Mouse (Mus musculus): ENCODE measurements at regions not wholly inside any gene's neighbourhood (a gene's known extent, or its start where the extent isn't known, plus 50 kb on each side); places are given as distances from the start of the nearest gene placed in this dataset.
A peak's percentile ranks its signal among the peaks of the same experiment; 100 is the strongest.

DNA sequence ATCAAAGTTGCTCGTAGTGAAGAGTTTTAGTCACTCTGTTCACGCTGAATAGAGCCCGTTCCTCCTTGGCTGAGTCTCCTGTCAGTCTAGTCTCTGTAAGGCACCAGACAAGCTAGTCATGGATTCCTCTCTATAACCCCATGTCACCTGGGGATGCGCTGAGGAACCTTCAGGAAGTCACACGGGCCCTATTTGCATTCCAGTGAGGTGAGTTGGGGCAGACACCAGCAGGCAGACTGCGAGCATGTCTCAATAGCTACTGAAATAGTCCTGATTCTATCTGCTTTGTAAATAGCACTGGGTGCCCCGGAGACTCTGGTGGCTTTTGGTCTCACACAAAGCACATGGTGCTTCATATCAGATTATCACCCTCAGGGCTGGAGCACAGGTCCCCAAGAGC lies 174.6 kb upstream of the Spdye4c start:
- no peak for TF ChIP-seq CTCF (IDR thresholded peaks at IDR 0.05)
- Histone ChIP-seq H3K4me3 (no peak overlapping the region), H3K27ac (no peak overlapping the region)
- DNase-seq: no peak
- intact Hi-C loops (cut with DNase I): loop anchor here (5.0 kb wide), 1 partner anchor 156 kb away; no protein-coding TSS in a partner anchor

DNA sequence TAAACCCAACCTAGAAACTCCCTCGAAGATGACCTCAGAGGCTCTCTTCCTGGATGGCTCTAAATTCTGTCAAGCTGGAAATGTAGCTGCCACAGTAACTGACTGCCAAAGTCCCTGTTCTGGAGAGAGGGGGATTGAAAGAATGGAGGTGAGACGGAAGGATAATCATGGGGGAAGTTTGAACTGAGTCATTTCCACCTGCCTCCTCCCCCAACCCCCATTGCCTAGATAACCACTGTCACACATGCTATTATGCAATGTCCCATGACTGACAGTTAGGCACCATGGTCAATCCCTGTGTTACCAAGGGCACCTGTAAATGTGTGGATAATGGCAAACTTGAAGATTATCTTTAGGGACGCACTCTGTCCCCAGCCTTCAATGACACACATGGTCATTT lies 172.0 kb upstream of the Spdye4c start:
- no peak for DNase-seq
- H3K4me3 ChIP-seq: no peak overlapping the region
- no peak overlapping the region for H3K27ac ChIP-seq
- no peak for TF ChIP-seq CTCF (IDR thresholded peaks at IDR 0.05)
- intact Hi-C loops (cut with DNase I): loop anchor here (5.0 kb wide), 1 partner anchor 153 kb away; no protein-coding TSS in a partner anchor

- intact Hi-C loops (cut with DNase I): no loop called here
- TF ChIP-seq CTCF (IDR thresholded peaks at IDR 0.05): no peak
- no peak for DNase-seq
- Histone ChIP-seq H3K4me3 (peak overlapping the region; percentile 41), H3K27ac (no peak overlapping the region)
Measured at GRCm38 (mm10) chr2:128420406-128420805, 170.6 kb upstream of the Spdye4c start.

- Histone ChIP-seq H3K27ac (no peak overlapping the region), H3K4me3 (no peak overlapping the region)
- intact Hi-C loops (cut with DNase I): no loop called here
- peak; percentile 64 for TF ChIP-seq CTCF (IDR thresholded peaks at IDR 0.05)
- no peak for DNase-seq
Measured at GRCm38 (mm10) chr2:128422677-128423076, 168.3 kb upstream of the Spdye4c start.

DNA sequence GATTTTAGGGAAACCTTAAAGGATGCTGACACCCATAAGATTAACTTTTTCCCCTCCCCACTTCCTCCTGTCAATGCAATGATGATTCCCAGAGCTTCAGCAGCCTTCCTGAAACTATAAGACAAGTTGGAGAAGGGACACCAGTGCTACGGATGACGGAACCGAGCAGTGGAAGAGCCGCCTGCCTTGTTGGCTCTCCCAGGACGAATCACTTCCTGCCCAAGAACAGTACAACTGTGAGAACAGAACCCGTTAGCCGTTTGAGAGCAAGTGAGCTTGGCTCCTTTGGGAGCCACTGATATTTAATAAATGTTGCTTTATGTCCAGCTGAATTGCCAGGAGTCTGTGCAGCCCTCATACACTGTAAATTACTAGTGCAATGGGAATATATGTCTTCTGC lies 166.8 kb upstream of the Spdye4c start:
- intact Hi-C loops (cut with DNase I): no loop called here
- no peak for DNase-seq
- Histone ChIP-seq H3K4me3 (no peak overlapping the region), H3K27ac (no peak overlapping the region)
- TF ChIP-seq CTCF (IDR thresholded peaks at IDR 0.05): no peak

GRCm38 (mm10) chr2:128427181-128427880 lies 163.7 kb upstream of the Spdye4c start:
- H3K27ac ChIP-seq: peak overlapping the region; percentile 84
- TF ChIP-seq CTCF (IDR thresholded peaks at IDR 0.05): no peak
- peak overlapping the region; percentile 71 for H3K4me3 ChIP-seq
- DNase-seq: no peak
- intact Hi-C loops (cut with DNase I): loop anchor here (5.0 kb wide), 1 partner anchor 45 kb away; no protein-coding TSS in a partner anchor

DNA sequence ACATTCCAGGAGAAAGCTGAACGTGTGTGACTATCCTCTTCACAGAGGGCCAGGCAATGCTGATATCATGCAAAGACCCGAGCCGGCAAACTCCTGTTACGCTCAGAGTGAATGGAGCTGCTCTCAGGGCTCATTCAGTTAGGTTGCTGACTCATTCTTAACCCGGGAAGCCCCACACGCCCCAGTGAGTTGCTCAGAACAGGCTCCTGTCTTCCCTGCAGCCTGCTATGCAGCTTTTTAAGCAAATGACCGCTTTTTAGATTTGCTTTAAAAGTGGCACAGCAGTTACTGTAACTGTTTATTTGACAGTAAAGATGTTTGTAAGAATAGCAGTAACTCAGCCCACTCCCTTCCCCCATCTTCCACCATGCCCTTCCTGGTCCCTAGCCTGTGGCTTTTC lies 162.9 kb upstream of the Spdye4c start:
- peak overlapping the region; percentile 71 for H3K4me3 ChIP-seq
- H3K27ac ChIP-seq: peak overlapping the region; percentile 84
- no peak for TF ChIP-seq CTCF (IDR thresholded peaks at IDR 0.05)
- no peak for DNase-seq
- intact Hi-C loops (cut with DNase I): loop anchor here (5.0 kb wide), 1 partner anchor 44 kb away; no protein-coding TSS in a partner anchor

DNA sequence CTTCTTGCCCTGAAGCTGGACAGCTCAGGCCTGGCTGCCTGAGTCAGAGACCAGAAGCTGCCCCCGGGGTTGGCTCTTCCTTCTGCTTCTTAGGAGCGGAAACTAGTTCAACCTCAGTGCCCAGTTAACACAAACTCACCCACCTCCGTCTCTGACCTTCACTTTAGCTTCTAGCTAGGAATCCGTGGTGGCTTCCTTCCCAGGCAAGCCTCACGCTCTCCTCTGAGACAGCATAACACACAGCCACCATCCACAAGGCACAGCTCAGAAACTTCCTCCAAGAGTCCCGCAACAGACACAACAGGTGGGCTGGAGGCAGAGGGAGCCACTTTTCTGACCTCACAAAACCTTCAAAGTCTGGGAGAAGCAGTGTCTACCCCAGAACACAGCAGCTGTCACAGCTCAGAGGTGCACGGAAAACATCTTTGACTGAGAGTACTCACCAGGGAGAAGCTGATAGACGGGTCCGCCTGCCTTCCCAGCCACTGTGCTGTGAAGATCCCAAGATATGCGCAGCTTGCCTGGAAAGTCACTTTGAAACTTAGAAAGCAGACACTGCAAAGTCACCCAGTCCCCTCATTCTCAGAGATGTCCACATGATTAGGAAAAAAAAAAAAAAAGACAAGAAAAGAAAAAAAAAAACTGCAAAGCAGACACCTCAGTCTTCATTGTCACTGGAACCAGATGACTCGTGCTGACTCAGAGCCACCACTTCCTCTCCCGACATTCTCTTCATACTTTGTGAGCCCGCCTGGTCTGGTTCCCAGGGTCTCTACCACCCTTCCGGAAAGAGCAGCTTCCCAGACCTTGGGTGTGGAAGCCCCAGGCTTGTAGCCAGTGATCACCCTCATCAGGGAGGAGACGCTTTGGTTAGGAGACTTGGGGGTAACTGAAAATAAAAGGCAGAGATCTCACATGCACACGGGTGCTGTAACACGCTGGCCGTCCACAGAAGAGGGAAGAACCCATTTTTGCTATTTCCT lies 162.1 kb upstream of the Spdye4c start:
- Histone ChIP-seq H3K4me3 (peak overlapping the region; percentile 71), H3K27ac (peak overlapping the region; percentile 84)
- intact Hi-C loops (cut with DNase I): loop anchor here (5.0 kb wide), 1 partner anchor 43 kb away; no protein-coding TSS in a partner anchor
- TF ChIP-seq CTCF (IDR thresholded peaks at IDR 0.05): no peak
- peak; percentile 82 for DNase-seq

DNA sequence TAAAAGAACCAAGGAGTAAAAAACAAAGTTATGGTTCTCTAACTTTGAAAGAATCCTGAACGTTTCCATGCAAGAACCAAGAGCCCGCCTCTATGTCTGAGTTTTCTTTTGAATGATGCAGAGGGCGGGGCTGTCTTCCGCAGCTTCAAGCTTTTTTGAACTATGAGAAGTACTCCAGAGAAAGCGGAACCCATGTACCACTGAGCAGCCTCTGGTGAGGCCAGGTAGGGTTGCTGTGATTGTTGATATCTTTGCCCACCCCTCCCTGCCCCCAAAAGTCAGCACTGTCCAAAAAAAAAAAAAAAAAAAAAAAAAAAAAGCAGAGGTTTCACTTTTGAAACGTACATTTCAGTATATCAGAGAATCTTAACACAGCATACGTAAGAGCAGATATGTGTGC lies 161.2 kb upstream of the Spdye4c start:
- peak overlapping the region; percentile 71 for H3K4me3 ChIP-seq
- no peak for DNase-seq
- H3K27ac ChIP-seq: peak overlapping the region; percentile 84
- intact Hi-C loops (cut with DNase I): loop anchor here (5.0 kb wide), 1 partner anchor 43 kb away; no protein-coding TSS in a partner anchor
- TF ChIP-seq CTCF (IDR thresholded peaks at IDR 0.05): no peak

GRCm38 (mm10) chr2:128430776-128431291 lies 160.2 kb upstream of the Spdye4c start:
- DNase-seq: no peak
- Histone ChIP-seq H3K27ac (peak overlapping the region; percentile 84), H3K4me3 (no peak overlapping the region)
- intact Hi-C loops (cut with DNase I): no loop called here
- TF ChIP-seq CTCF (IDR thresholded peaks at IDR 0.05): no peak

- H3K27ac ChIP-seq: peak overlapping the region; percentile 29; the same call in 1 of the 2 replicates
- DNase-seq: peak; percentile 67
- intact Hi-C loops (cut with DNase I): no loop called here
- H3K4me3 ChIP-seq: no peak overlapping the region
- TF ChIP-seq CTCF (IDR thresholded peaks at IDR 0.05): no peak
Measured at GRCm38 (mm10) chr2:128431751-128432150, 159.3 kb upstream of the Spdye4c start.

DNA sequence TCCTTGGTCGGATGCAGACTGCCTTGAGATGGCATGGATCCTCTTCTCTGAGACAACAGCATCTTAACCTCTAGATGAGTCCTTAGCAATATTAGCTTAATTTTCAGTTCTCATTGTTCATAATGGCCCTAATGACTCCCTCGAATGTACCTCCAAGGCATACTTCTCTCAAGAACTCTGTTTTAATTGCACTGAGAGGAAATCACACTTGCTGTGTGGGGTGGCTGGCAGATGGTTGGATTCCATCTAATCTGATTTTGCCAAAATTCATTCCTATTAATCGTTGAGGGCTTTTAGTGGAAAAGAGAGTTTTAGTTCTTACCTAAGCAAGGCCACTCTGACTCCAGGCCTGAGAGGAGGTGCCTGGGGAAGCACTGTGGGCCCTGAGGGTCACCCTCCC lies 158.3 kb upstream of the Spdye4c start:
- intact Hi-C loops (cut with DNase I): no loop called here
- Histone ChIP-seq H3K4me3 (no peak overlapping the region), H3K27ac (no peak overlapping the region)
- DNase-seq: no peak
- no peak for TF ChIP-seq CTCF (IDR thresholded peaks at IDR 0.05)

Measured in gastrocnemius, adult 2 months (tissue).